Mouse (Mus musculus): ENCODE results near the gene Cacng5.

DNA sequence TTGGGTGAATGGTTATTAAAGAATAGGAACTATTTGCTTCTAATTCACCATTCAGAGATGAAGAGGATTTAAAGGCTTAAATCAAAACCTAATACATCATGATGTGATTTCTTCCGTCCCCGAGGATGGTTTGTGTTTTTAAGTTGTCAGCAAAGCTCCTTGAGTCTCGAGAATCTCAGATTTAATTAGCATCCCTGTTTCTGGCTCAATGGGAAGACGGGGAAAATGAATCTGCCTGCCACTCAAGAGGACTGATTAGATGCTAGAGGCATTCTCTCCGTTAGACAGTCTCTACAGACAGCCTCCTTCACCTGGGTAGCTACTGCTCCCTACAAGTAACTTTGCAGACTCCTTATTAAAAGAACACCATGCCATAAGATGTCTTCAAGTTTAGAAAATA is 32.0 kb upstream of the Cacng5 start:
- TF ChIP-seq CTCF (IDR thresholded peaks at IDR 0.05) (no peak), EP300 (IDR thresholded peaks at IDR 0.05; ENCODE audit: insufficient read depth, low read depth, low read length) (no peak)

Data from heart, adult 2 months (tissue).